Mouse (Mus musculus) CH12.LX (cell line): ENCODE measurements around the gene Ints4. TPM values are rescaled to one million over a fixed set of nuclear protein-coding genes. Genes with fewer than 3 reads are reported as not detected.

Experiments
- DNase-seq: peaks from one replicate; pipeline ENCODE4 v3.0.0-alpha.2; 2013; ENCODE audit errors: extremely low read depth
- H3K27ac ChIP-seq: 2 replicates; pipeline ENCODE4 v1.5.1; 2012; ENCODE audit warnings: low read depth, mild to moderate bottlenecking, control low read depth, moderate library complexity; ENCODE audit not compliant: insufficient read depth
- H3K27me3 ChIP-seq: replicated peaks from 2 replicates; pipeline ENCODE3; 2012; ENCODE audit warnings: inconsistent platforms
- H3K36me3 ChIP-seq, 2 experiments: replicated peaks in 1 of 2; 2 replicates each; pipeline versions ENCODE3 to v1.6.1; 2012; ENCODE audit warnings: inconsistent platforms in 1 of 2, low read length in 1 of 2, mild to moderate bottlenecking in 1 of 2, mixed read lengths in 1 of 2, moderate library complexity in 1 of 2; ENCODE audit not compliant: control insufficient read depth in 1 of 2, insufficient read depth in 1 of 2
- H3K4me1 ChIP-seq, 2 experiments: 2 replicates each; pipeline ENCODE4 v1.6.1; 2012; ENCODE audit warnings: inconsistent platforms in 1 of 2, moderate library complexity in 1 of 2; ENCODE audit not compliant: insufficient read depth in 2 of 2, control insufficient read depth in 1 of 2
- H3K4me2 ChIP-seq: 2 replicates; pipeline ENCODE4 v1.6.1; 2012; ENCODE audit warnings: low read depth, mild to moderate bottlenecking, control low read depth; ENCODE audit not compliant: poor library complexity, insufficient read depth, severe bottlenecking
- H3K4me3 ChIP-seq, 3 experiments: fragments of 150-350 bp in 1 of 3; sonication (generic) in 1 of 3; replicated peaks in 1 of 3; 2 replicates each; pipeline versions ENCODE3 to v1.5.1; 2011 to 2012; ENCODE audit warnings: low read depth in 2 of 3, low read length in 2 of 3, mild to moderate bottlenecking in 2 of 3, moderate library complexity in 2 of 3, control low read depth in 1 of 3, improper control_type of control experiment in 1 of 3, inconsistent platforms in 1 of 3, mixed read lengths in 1 of 3; ENCODE audit not compliant: poor library complexity in 1 of 3
- H3K79me2 ChIP-seq: replicated peaks from 2 replicates; pipeline ENCODE4 v1.6.1; 2012; ENCODE audit warnings: mild to moderate bottlenecking, moderate library complexity; ENCODE audit not compliant: control insufficient read depth, poor library complexity, insufficient read depth, severe bottlenecking; ENCODE audit errors: extremely low read depth
- H3K9ac ChIP-seq: 2 replicates; pipeline ENCODE4 v1.6.1; 2012; ENCODE audit warnings: low read depth, mild to moderate bottlenecking, control low read depth, moderate library complexity; ENCODE audit not compliant: insufficient read depth
- H3K9me3 ChIP-seq: replicated peaks from 2 replicates; pipeline ENCODE3; 2012; ENCODE audit warnings: low read length, inconsistent platforms, mixed read lengths
- CHD1 ChIP-seq: IDR thresholded peaks from 2 replicates; pipeline ENCODE4 v1.6.1; 2012; ENCODE audit warnings: low read depth, low read length, improper control_type of control experiment, inconsistent platforms
- CHD2 ChIP-seq: IDR thresholded peaks from 2 replicates; pipeline ENCODE4 v1.6.1; 2011; ENCODE audit warnings: low read length, improper control_type of control experiment
- CTCF ChIP-seq, 2 experiments: IDR thresholded peaks in 1 of 2; conservative IDR thresholded peaks in 1 of 2; 2 replicates each; pipeline ENCODE4 v1.5.1; 2011 to 2012; ENCODE audit warnings: low read depth in 2 of 2, low read length in 2 of 2, improper control_type of control experiment in 1 of 2, inconsistent platforms in 1 of 2, mild to moderate bottlenecking in 1 of 2, moderate library complexity in 1 of 2
- E2F4 ChIP-seq: IDR thresholded peaks from 2 replicates; pipeline ENCODE4 v1.6.1; 2011; ENCODE audit warnings: low read depth, low read length, improper control_type of control experiment; ENCODE audit not compliant: insufficient replicate concordance
- EP300 ChIP-seq: IDR thresholded peaks from 2 replicates; pipeline ENCODE4 v1.6.1; 2011; ENCODE audit warnings: low read length, improper control_type of control experiment
- HCFC1 ChIP-seq: IDR thresholded peaks from 2 replicates; pipeline ENCODE4 v1.6.1; 2012; ENCODE audit warnings: low read depth, mild to moderate bottlenecking, inconsistent platforms, low read length, improper control_type of control experiment
- IRF4 ChIP-seq: IDR thresholded peaks from 2 replicates; pipeline ENCODE4 v1.6.1; 2014; ENCODE audit warnings: low read depth, mild to moderate bottlenecking, inconsistent platforms, low read length, improper control_type of control experiment
- JUND ChIP-seq: conservative IDR thresholded peaks from 2 replicates; pipeline ENCODE4 v1.6.1; 2011; ENCODE audit warnings: low read depth, low read length, improper control_type of control experiment
- KAT2A ChIP-seq: IDR thresholded peaks from 2 replicates; pipeline ENCODE4 v1.6.1; 2012; ENCODE audit warnings: low read length, improper control_type of control experiment, inconsistent platforms; ENCODE audit not compliant: insufficient replicate concordance
- MAFK ChIP-seq: IDR thresholded peaks from 2 replicates; pipeline ENCODE4 v1.6.1; 2011; ENCODE audit warnings: low read length, improper control_type of control experiment; ENCODE audit not compliant: insufficient replicate concordance
- MAZ ChIP-seq: IDR thresholded peaks from 2 replicates; pipeline ENCODE4 v1.6.1; 2012; ENCODE audit warnings: low read depth, mild to moderate bottlenecking, inconsistent platforms, low read length, improper control_type of control experiment, moderate library complexity
- MEF2A ChIP-seq: IDR thresholded peaks from 2 replicates; pipeline ENCODE4 v1.6.1; 2014; ENCODE audit warnings: low read depth, mild to moderate bottlenecking, inconsistent platforms, low read length, improper control_type of control experiment, borderline replicate concordance
- MXI1 ChIP-seq: IDR thresholded peaks from 2 replicates; pipeline ENCODE4 v1.6.1; 2011; ENCODE audit warnings: mild to moderate bottlenecking, low read depth, low read length, improper control_type of control experiment
- NELFE ChIP-seq: IDR thresholded peaks from 2 replicates; pipeline ENCODE4 v1.6.1; 2011; ENCODE audit warnings: low read depth, low read length, improper control_type of control experiment
- NRF1 ChIP-seq: IDR thresholded peaks from 2 replicates; pipeline ENCODE4 v1.6.1; 2014; ENCODE audit warnings: low read depth, mild to moderate bottlenecking, inconsistent platforms, low read length, improper control_type of control experiment, moderate library complexity
- PAX5 ChIP-seq: IDR thresholded peaks from 2 replicates; pipeline ENCODE4 v1.6.1; 2012; ENCODE audit warnings: low read length, inconsistent platforms, mixed read lengths
- POLR2A ChIP-seq: IDR thresholded peaks from 2 replicates; pipeline ENCODE4 v1.6.1; 2011; ENCODE audit warnings: low read depth, mild to moderate bottlenecking, improper control_type of control experiment, low read length
- RAD21 ChIP-seq: IDR thresholded peaks from 2 replicates; pipeline ENCODE4 v1.6.1; 2011; ENCODE audit warnings: low read depth, mild to moderate bottlenecking, low read length, improper control_type of control experiment, moderate library complexity
- RCOR1 ChIP-seq: conservative IDR thresholded peaks from 2 replicates; pipeline ENCODE4 v1.6.1; 2012; ENCODE audit warnings: low read depth, mild to moderate bottlenecking, inconsistent platforms, low read length, improper control_type of control experiment
- SIN3A ChIP-seq: IDR thresholded peaks from 2 replicates; pipeline ENCODE4 v1.6.1; 2012; ENCODE audit warnings: low read length, improper control_type of control experiment, inconsistent platforms
- SMC3 ChIP-seq: IDR thresholded peaks from 2 replicates; pipeline ENCODE4 v1.6.1; 2011; ENCODE audit warnings: low read depth, low read length, improper control_type of control experiment
- TBP ChIP-seq: conservative IDR thresholded peaks from 2 replicates; pipeline ENCODE4 v1.6.1; 2011; ENCODE audit warnings: low read depth, low read length, improper control_type of control experiment
- UBTF ChIP-seq: IDR thresholded peaks from 2 replicates; pipeline ENCODE4 v1.6.1; 2012; ENCODE audit warnings: low read depth, mild to moderate bottlenecking, inconsistent platforms, low read length, improper control_type of control experiment, moderate library complexity
- USF1 ChIP-seq: IDR thresholded peaks from 2 replicates; pipeline ENCODE4 v1.6.1; 2014; ENCODE audit warnings: low read depth, mild to moderate bottlenecking, inconsistent platforms, low read length, improper control_type of control experiment
- USF2 ChIP-seq: conservative IDR thresholded peaks from 2 replicates; pipeline ENCODE4 v1.6.1; 2011; ENCODE audit warnings: low read depth, low read length, improper control_type of control experiment
- ZMIZ1 ChIP-seq: IDR thresholded peaks from 2 replicates; pipeline ENCODE4 v1.6.1; 2012; ENCODE audit warnings: low read depth, mild to moderate bottlenecking, inconsistent platforms, low read length, improper control_type of control experiment
- ZNF384 ChIP-seq: IDR thresholded peaks from 2 replicates; pipeline ENCODE4 v1.6.1; 2012; ENCODE audit warnings: low read depth, low read length, improper control_type of control experiment, inconsistent platforms
- dilution Hi-C: fragments of 300-500 bp; cut with MboI; formaldehyde crosslinking; loops from 2 replicates; pipeline ENCODE4 v1.14.3; 2020; ENCODE audit warnings: low sequenced_read_pairs; ENCODE audit not compliant: extremely low pct_unique_long_range_greater_than_20kb, extremely low pct_ligation_motif_present
- in situ Hi-C: fragments of 300-500 bp; cut with MboI; formaldehyde crosslinking; loops from 3 replicates; pipeline ENCODE4 v1.14.3; 2019; ENCODE audit warnings: low sequenced_read_pairs, low pct_ligation_motif_present, low pct_unique_long_range_greater_than_20kb, mixed read lengths
- polyA plus RNA-seq: library from polyadenylated mRNA; unstranded; fragments of >175 nt; gene quantifications from 2 replicates; pipeline ENCODE4 v1.2.1, GENCODE M21; 2012; ENCODE audit warnings: low read depth; ENCODE audit not compliant: insufficient read length
- total RNA-seq, 2 experiments: library from RNA; depleted of rRNA; stranded (reverse); fragments of 300-350 nt in 1 of 2; fragments of >200 nt in 1 of 2; gene quantifications; 2 replicates each; pipeline ENCODE4 v1.2.3; 2012 to 2014

The Ints4 gene
- total and polyA plus RNA-seq, 3 experiments = 46.6 to 77.2 (median 67.9) TPM

DNA sequence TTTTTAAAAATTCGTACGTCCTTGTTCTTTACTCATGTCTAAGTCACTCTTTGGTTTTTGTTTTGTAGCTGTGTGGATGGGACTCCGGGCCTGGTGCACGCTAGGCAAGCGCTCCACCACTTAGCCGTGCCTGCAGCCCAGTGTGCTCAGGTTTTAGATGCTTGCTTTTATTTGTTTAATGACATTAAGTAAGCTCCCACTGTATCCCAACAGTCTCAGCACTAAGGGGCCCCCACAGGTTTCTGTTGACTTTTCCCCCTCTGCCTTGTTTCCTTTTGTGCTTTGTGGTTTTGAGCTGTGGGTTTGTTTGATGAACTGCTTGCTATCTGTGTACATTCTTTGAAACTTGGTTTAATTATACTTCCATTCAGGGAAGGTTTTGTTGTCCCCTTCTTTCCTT, 28.6 kb upstream of the Ints4 start:
- no peaks in the 10 kb centered on the region for H3K79me2 ChIP-seq
- H3K9me3 ChIP-seq = peaks cover 2% of the 10 kb centered on the region
- H3K27me3 ChIP-seq = no peaks in the 10 kb centered on the region
- peaks cover 8 to 21% of the 10 kb centered on the region in 2 experiments for H3K4me1 ChIP-seq
- no peaks in the 10 kb centered on the region for H3K36me3 ChIP-seq
- in situ Hi-C loops (no loop called here), dilution Hi-C loops (no loop called here)
- DNase-seq = no peak
- H3K27ac ChIP-seq = no peak overlapping the region
- no peak overlapping the region for H3K4me3 ChIP-seq
- H3K4me2 ChIP-seq = no peak overlapping the region
- TF ChIP-seq ZMIZ1 (no peak), MAZ (no peak), E2F4 (no peak), USF2 (no peak), PAX5 (no peak), KAT2A (no peak), ZNF384 (no peak), RAD21 (no peak), NELFE (no peak), USF1 (no peak), TBP (no peak), HCFC1 (no peak), MEF2A (no peak), SMC3 (no peak), CHD1 (no peak), NRF1 (no peak), EP300 (no peak), IRF4 (no peak)
- no peak overlapping the region for H3K9ac ChIP-seq

GRCm38 (mm10) chr7:97453141-97453921, 27.4 kb upstream of the Ints4 start:
- Histone ChIP-seq H3K4me2 (peak overlapping the region; percentile 90), H3K9ac (peak overlapping the region; percentile 16; the same call in 1 of the 2 replicates), H3K4me3 (peak overlapping the region in 2 of 3 experiments; percentile 10 to 52), H3K79me2 (no peaks in the 10 kb centered on the region), H3K9me3 (peaks cover 2% of the 10 kb centered on the region), H3K27me3 (no peaks in the 10 kb centered on the region), H3K4me1 (peaks cover 8 to 21% of the 10 kb centered on the region in 2 experiments), H3K27ac (no peak overlapping the region), H3K36me3 (no peaks in the 10 kb centered on the region)
- no peak for TF ChIP-seq RCOR1
- TF ChIP-seq CTCF (conservative IDR thresholded peaks at IDR 0.05 in 1 of 2, IDR thresholded peaks at IDR 0.05 in 1 of 2; ENCODE audit: low read depth in 2 of 2, low read length in 2 of 2) = no peak
- TF ChIP-seq POLR2A = no peak
- TF ChIP-seq MXI1 = 0 out of 2 replicates have a peak, but pooled peaks have one; percentile 66
- no peak for TF ChIP-seq SMC3
- TF ChIP-seq CHD2 = no peak
- TF ChIP-seq SIN3A = peak; percentile 52; the same call in 1 of the 2 replicates
- TF ChIP-seq MAFK = no peak
- TF ChIP-seq KAT2A = no peak
- no peak for TF ChIP-seq UBTF
- no peak for TF ChIP-seq JUND
- TF ChIP-seq MAZ = no peak
- TF ChIP-seq IRF4 = no peak
- no peak for DNase-seq
- in situ Hi-C loops (no loop called here), dilution Hi-C loops (no loop called here)
